Mouse (Mus musculus) CH12.LX (cell line): ENCODE measurements at regions not wholly inside any gene's neighbourhood (a gene's known extent, or its start where the extent isn't known, plus 50 kb on each side); places are given as distances from the start of the nearest gene placed in this dataset.

Experiments
- DNase-seq: peaks from one replicate; pipeline ENCODE4 v3.0.0-alpha.2; 2013; ENCODE audit errors: extremely low read depth
- H3K27ac ChIP-seq: 2 replicates; pipeline ENCODE4 v1.5.1; 2012; ENCODE audit warnings: low read depth, mild to moderate bottlenecking, control low read depth, moderate library complexity; ENCODE audit not compliant: insufficient read depth
- H3K27me3 ChIP-seq: replicated peaks from 2 replicates; pipeline ENCODE3; 2012; ENCODE audit warnings: inconsistent platforms
- H3K36me3 ChIP-seq, 2 experiments: replicated peaks in 1 of 2; 2 replicates each; pipeline versions ENCODE3 to v1.6.1; 2012; ENCODE audit warnings: inconsistent platforms in 1 of 2, low read length in 1 of 2, mild to moderate bottlenecking in 1 of 2, mixed read lengths in 1 of 2, moderate library complexity in 1 of 2; ENCODE audit not compliant: control insufficient read depth in 1 of 2, insufficient read depth in 1 of 2
- H3K4me1 ChIP-seq, 2 experiments: 2 replicates each; pipeline ENCODE4 v1.6.1; 2012; ENCODE audit warnings: inconsistent platforms in 1 of 2, moderate library complexity in 1 of 2; ENCODE audit not compliant: insufficient read depth in 2 of 2, control insufficient read depth in 1 of 2
- H3K4me2 ChIP-seq: 2 replicates; pipeline ENCODE4 v1.6.1; 2012; ENCODE audit warnings: low read depth, mild to moderate bottlenecking, control low read depth; ENCODE audit not compliant: poor library complexity, insufficient read depth, severe bottlenecking
- H3K4me3 ChIP-seq, 3 experiments: fragments of 150-350 bp in 1 of 3; sonication (generic) in 1 of 3; replicated peaks in 1 of 3; 2 replicates each; pipeline versions ENCODE3 to v1.5.1; 2011 to 2012; ENCODE audit warnings: low read depth in 2 of 3, low read length in 2 of 3, mild to moderate bottlenecking in 2 of 3, moderate library complexity in 2 of 3, control low read depth in 1 of 3, improper control_type of control experiment in 1 of 3, inconsistent platforms in 1 of 3, mixed read lengths in 1 of 3; ENCODE audit not compliant: poor library complexity in 1 of 3
- H3K79me2 ChIP-seq: replicated peaks from 2 replicates; pipeline ENCODE4 v1.6.1; 2012; ENCODE audit warnings: mild to moderate bottlenecking, moderate library complexity; ENCODE audit not compliant: control insufficient read depth, poor library complexity, insufficient read depth, severe bottlenecking; ENCODE audit errors: extremely low read depth
- H3K9ac ChIP-seq: 2 replicates; pipeline ENCODE4 v1.6.1; 2012; ENCODE audit warnings: low read depth, mild to moderate bottlenecking, control low read depth, moderate library complexity; ENCODE audit not compliant: insufficient read depth
- H3K9me3 ChIP-seq: replicated peaks from 2 replicates; pipeline ENCODE3; 2012; ENCODE audit warnings: low read length, inconsistent platforms, mixed read lengths
- BHLHE40 ChIP-seq: IDR thresholded peaks from 2 replicates; pipeline ENCODE4 v1.6.1; 2011; ENCODE audit warnings: mild to moderate bottlenecking, low read depth, low read length, improper control_type of control experiment
- CHD2 ChIP-seq: IDR thresholded peaks from 2 replicates; pipeline ENCODE4 v1.6.1; 2011; ENCODE audit warnings: low read length, improper control_type of control experiment
- ELF1 ChIP-seq: IDR thresholded peaks from 2 replicates; pipeline ENCODE4 v1.6.1; 2014; ENCODE audit warnings: low read depth, mild to moderate bottlenecking, inconsistent platforms, low read length, improper control_type of control experiment
- HCFC1 ChIP-seq: IDR thresholded peaks from 2 replicates; pipeline ENCODE4 v1.6.1; 2012; ENCODE audit warnings: low read depth, mild to moderate bottlenecking, inconsistent platforms, low read length, improper control_type of control experiment
- IRF4 ChIP-seq: IDR thresholded peaks from 2 replicates; pipeline ENCODE4 v1.6.1; 2014; ENCODE audit warnings: low read depth, mild to moderate bottlenecking, inconsistent platforms, low read length, improper control_type of control experiment
- JUN ChIP-seq: IDR thresholded peaks from 2 replicates; pipeline ENCODE4 v1.6.1; 2011; ENCODE audit warnings: low read depth, mild to moderate bottlenecking, low read length, improper control_type of control experiment, moderate library complexity; ENCODE audit not compliant: insufficient read depth
- KAT2A ChIP-seq: IDR thresholded peaks from 2 replicates; pipeline ENCODE4 v1.6.1; 2012; ENCODE audit warnings: low read length, improper control_type of control experiment, inconsistent platforms; ENCODE audit not compliant: insufficient replicate concordance
- MAFK ChIP-seq: IDR thresholded peaks from 2 replicates; pipeline ENCODE4 v1.6.1; 2011; ENCODE audit warnings: low read length, improper control_type of control experiment; ENCODE audit not compliant: insufficient replicate concordance
- MAX ChIP-seq: IDR thresholded peaks from 2 replicates; pipeline ENCODE4 v1.6.1; 2011; ENCODE audit warnings: low read length, improper control_type of control experiment
- MAZ ChIP-seq: IDR thresholded peaks from 2 replicates; pipeline ENCODE4 v1.6.1; 2012; ENCODE audit warnings: low read depth, mild to moderate bottlenecking, inconsistent platforms, low read length, improper control_type of control experiment, moderate library complexity
- MXI1 ChIP-seq: IDR thresholded peaks from 2 replicates; pipeline ENCODE4 v1.6.1; 2011; ENCODE audit warnings: mild to moderate bottlenecking, low read depth, low read length, improper control_type of control experiment
- MYC ChIP-seq: IDR thresholded peaks from 2 replicates; pipeline ENCODE4 v1.6.1; 2011; ENCODE audit warnings: low read depth, mild to moderate bottlenecking, improper control_type of control experiment, low read length
- SIN3A ChIP-seq: IDR thresholded peaks from 2 replicates; pipeline ENCODE4 v1.6.1; 2012; ENCODE audit warnings: low read length, improper control_type of control experiment, inconsistent platforms
- SMC3 ChIP-seq: IDR thresholded peaks from 2 replicates; pipeline ENCODE4 v1.6.1; 2011; ENCODE audit warnings: low read depth, low read length, improper control_type of control experiment
- TBP ChIP-seq: conservative IDR thresholded peaks from 2 replicates; pipeline ENCODE4 v1.6.1; 2011; ENCODE audit warnings: low read depth, low read length, improper control_type of control experiment
- TCF12 ChIP-seq: IDR thresholded peaks from 2 replicates; pipeline ENCODE4 v1.6.1; 2014; ENCODE audit warnings: low read depth, mild to moderate bottlenecking, inconsistent platforms, low read length, improper control_type of control experiment
- UBTF ChIP-seq: IDR thresholded peaks from 2 replicates; pipeline ENCODE4 v1.6.1; 2012; ENCODE audit warnings: low read depth, mild to moderate bottlenecking, inconsistent platforms, low read length, improper control_type of control experiment, moderate library complexity
- USF1 ChIP-seq: IDR thresholded peaks from 2 replicates; pipeline ENCODE4 v1.6.1; 2014; ENCODE audit warnings: low read depth, mild to moderate bottlenecking, inconsistent platforms, low read length, improper control_type of control experiment
- USF2 ChIP-seq: conservative IDR thresholded peaks from 2 replicates; pipeline ENCODE4 v1.6.1; 2011; ENCODE audit warnings: low read depth, low read length, improper control_type of control experiment
- ZC3H11A ChIP-seq: IDR thresholded peaks from 2 replicates; pipeline ENCODE4 v1.6.1; 2012; ENCODE audit warnings: low read depth, mild to moderate bottlenecking, inconsistent platforms, low read length, improper control_type of control experiment
- ZKSCAN1 ChIP-seq: IDR thresholded peaks from 2 replicates; pipeline ENCODE4 v1.6.1; 2012; ENCODE audit warnings: low read depth, inconsistent platforms, low read length, improper control_type of control experiment, borderline replicate concordance
- ZNF384 ChIP-seq: IDR thresholded peaks from 2 replicates; pipeline ENCODE4 v1.6.1; 2012; ENCODE audit warnings: low read depth, low read length, improper control_type of control experiment, inconsistent platforms
- dilution Hi-C: fragments of 300-500 bp; cut with MboI; formaldehyde crosslinking; loops from 2 replicates; pipeline ENCODE4 v1.14.3; 2020; ENCODE audit warnings: low sequenced_read_pairs; ENCODE audit not compliant: extremely low pct_unique_long_range_greater_than_20kb, extremely low pct_ligation_motif_present
- in situ Hi-C: fragments of 300-500 bp; cut with MboI; formaldehyde crosslinking; loops from 3 replicates; pipeline ENCODE4 v1.14.3; 2019; ENCODE audit warnings: low sequenced_read_pairs, low pct_ligation_motif_present, low pct_unique_long_range_greater_than_20kb, mixed read lengths

DNA sequence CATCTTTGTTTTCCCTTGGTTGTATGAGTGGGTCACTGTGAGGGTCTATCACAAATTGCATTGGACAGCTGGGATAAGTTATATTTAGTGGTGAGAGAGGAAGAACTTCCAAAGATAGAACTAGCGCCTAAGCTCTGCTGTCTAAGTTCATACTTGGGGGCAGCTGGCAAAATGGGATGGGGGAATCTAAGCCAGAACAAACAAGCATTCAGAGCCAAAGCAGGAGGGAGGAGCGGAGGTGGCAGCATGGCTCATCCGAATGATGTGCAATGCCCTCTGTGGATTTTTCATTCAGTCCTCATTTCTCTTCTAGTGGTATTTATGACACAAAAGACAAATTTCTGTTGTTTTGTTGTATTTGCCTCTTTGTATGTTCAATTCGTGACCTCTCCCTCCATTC lies 144.5 kb upstream of the Adra1d start:
- Histone ChIP-seq H3K27me3 (peaks cover 56% of the 10 kb centered on the region), H3K36me3 (no peaks in the 10 kb centered on the region), H3K79me2 (no peaks in the 10 kb centered on the region), H3K27ac (no peak overlapping the region), H3K4me1 (no peaks in the 10 kb centered on the region), H3K4me2 (no peak overlapping the region), H3K9me3 (peaks cover 3% of the 10 kb centered on the region), H3K9ac (no peak overlapping the region), H3K4me3 (no peak overlapping the region)
- in situ Hi-C loops: no loop called here
- TF ChIP-seq IRF4 (no peak), SMC3 (no peak), MAZ (no peak), CHD2 (no peak), SIN3A (no peak), UBTF (no peak), MXI1 (no peak), KAT2A (no peak), ELF1 (no peak), ZNF384 (no peak), JUN (no peak), TBP (no peak), MYC (no peak), MAX (no peak), USF1 (no peak), HCFC1 (no peak), ZC3H11A (no peak), ZKSCAN1 (no peak), USF2 (no peak), MAFK (no peak)
- DNase-seq: no peak
- dilution Hi-C loops: no loop called here

DNA sequence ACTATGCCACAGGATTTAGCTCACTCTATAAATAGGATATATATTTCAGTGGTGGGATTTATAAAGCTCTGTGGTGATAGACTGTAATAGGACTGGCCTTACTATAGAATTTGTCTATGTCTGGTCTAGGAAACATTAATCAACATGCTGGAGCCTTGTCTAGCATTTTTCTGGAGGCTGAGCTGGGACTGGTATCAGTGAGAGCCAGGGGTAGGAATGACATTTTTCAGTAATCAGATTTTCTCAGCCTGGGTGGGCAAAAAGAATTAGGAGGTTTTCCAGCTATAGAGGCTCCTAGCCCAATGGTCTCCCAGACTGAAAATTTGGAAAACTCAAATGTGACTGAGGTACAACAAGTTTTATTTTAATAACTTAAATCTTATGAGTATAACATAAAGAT lies 142.3 kb upstream of the Adra1d start:
- no peak overlapping the region for H3K27ac ChIP-seq
- H3K79me2 ChIP-seq: no peaks in the 10 kb centered on the region
- peaks cover 3% of the 10 kb centered on the region for H3K9me3 ChIP-seq
- no peak overlapping the region for H3K4me3 ChIP-seq
- H3K9ac ChIP-seq: no peak overlapping the region
- H3K27me3 ChIP-seq: peaks cover 68% of the 10 kb centered on the region
- in situ Hi-C loops (no loop called here), dilution Hi-C loops (no loop called here)
- no peaks in the 10 kb centered on the region for H3K4me1 ChIP-seq
- DNase-seq: no peak
- no peak overlapping the region for H3K4me2 ChIP-seq
- no peaks in the 10 kb centered on the region for H3K36me3 ChIP-seq
- TF ChIP-seq BHLHE40 (no peak), TCF12 (no peak)
- TF ChIP-seq, all 38 proteins: peak for 0
